Mouse (Mus musculus): ENCODE data around the gene Fnbp1l. TPM values are rescaled to one million over a fixed set of nuclear protein-coding genes. Genes with fewer than 3 reads are reported as not detected.

Fnbp1l gene
- polyA plus RNA-seq, 1 experiment, result not detected

- Histone ChIP-seq H3K9me3 (ENCODE audit: control insufficient read depth, low read length) (no peaks in the 10 kb centered on the region), H3K4me1 (ENCODE audit: control insufficient read depth) (no peaks in the 10 kb centered on the region), H3K36me3 (ENCODE audit: control insufficient read depth) (no peaks in the 10 kb centered on the region), H3K4me3 (replicated peaks) (no peak overlapping the region), H3K27me3 (ENCODE audit: control insufficient read depth) (no peaks in the 10 kb centered on the region)
- no peak for TF ChIP-seq TAL1 (IDR thresholded peaks at IDR 0.05; ENCODE audit: low read length)
- no peak for TF ChIP-seq GATA1 (IDR thresholded peaks at IDR 0.05; ENCODE audit: low read length)
Observed at GRCm38 (mm10) chr3:122586918-122587641, 32.4 kb downstream of the Fnbp1l start.

- no peaks in the 10 kb centered on the region for H3K4me1 ChIP-seq (ENCODE audit: control insufficient read depth)
- TF ChIP-seq GATA1 (IDR thresholded peaks at IDR 0.05; ENCODE audit: low read length) (no peak), TAL1 (IDR thresholded peaks at IDR 0.05; ENCODE audit: low read length) (no peak)
- no peaks in the 10 kb centered on the region for H3K27me3 ChIP-seq (ENCODE audit: control insufficient read depth)
- no peak overlapping the region for H3K4me3 ChIP-seq (replicated peaks)
- H3K9me3 ChIP-seq (ENCODE audit: control insufficient read depth, low read length), result no peaks in the 10 kb centered on the region
- H3K36me3 ChIP-seq (ENCODE audit: control insufficient read depth), result no peaks in the 10 kb centered on the region
Observed at GRCm38 (mm10) chr3:122577360-122577759, 42.2 kb downstream of the Fnbp1l start.

DNA sequence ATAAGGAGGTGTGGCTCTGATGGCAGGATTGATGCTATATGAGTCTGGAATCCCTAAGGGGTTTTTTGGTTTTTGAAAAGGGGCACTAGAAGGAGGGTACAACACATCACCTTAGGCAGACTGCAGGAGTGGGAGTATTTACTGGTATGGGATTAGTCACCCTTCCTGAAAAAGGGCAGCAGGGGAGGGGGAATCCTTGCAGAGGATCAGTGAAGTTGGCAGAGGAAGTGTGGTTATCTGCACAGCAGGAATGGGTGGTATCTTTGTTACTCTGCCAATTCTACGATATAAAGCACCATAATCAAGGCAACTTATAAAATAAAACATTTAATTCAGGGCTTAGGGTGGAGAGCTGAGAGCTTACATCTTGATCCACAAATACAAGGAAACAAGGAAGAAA lies 44.6 kb downstream of the Fnbp1l start:
- Histone ChIP-seq H3K27me3 (ENCODE audit: control insufficient read depth) (no peaks in the 10 kb centered on the region), H3K4me1 (ENCODE audit: control insufficient read depth) (no peaks in the 10 kb centered on the region), H3K9me3 (ENCODE audit: control insufficient read depth, low read length) (no peaks in the 10 kb centered on the region), H3K36me3 (ENCODE audit: control insufficient read depth) (no peaks in the 10 kb centered on the region), H3K4me3 (replicated peaks) (no peak overlapping the region)
- TF ChIP-seq TAL1 (IDR thresholded peaks at IDR 0.05; ENCODE audit: low read length), result no peak
- TF ChIP-seq GATA1 (IDR thresholded peaks at IDR 0.05; ENCODE audit: low read length), result no peak

GRCm38 (mm10) chr3:122573426-122574286 lies 45.9 kb downstream of the Fnbp1l start:
- no peaks in the 10 kb centered on the region for H3K36me3 ChIP-seq (ENCODE audit: control insufficient read depth)
- TF ChIP-seq GATA1 (IDR thresholded peaks at IDR 0.05; ENCODE audit: low read length), result no peak
- no peak for TF ChIP-seq TAL1 (IDR thresholded peaks at IDR 0.05; ENCODE audit: low read length)
- H3K4me1 ChIP-seq (ENCODE audit: control insufficient read depth), result no peaks in the 10 kb centered on the region
- no peaks in the 10 kb centered on the region for H3K27me3 ChIP-seq (ENCODE audit: control insufficient read depth)
- H3K4me3 ChIP-seq (replicated peaks), result no peak overlapping the region
- no peaks in the 10 kb centered on the region for H3K9me3 ChIP-seq (ENCODE audit: control insufficient read depth, low read length)

DNA sequence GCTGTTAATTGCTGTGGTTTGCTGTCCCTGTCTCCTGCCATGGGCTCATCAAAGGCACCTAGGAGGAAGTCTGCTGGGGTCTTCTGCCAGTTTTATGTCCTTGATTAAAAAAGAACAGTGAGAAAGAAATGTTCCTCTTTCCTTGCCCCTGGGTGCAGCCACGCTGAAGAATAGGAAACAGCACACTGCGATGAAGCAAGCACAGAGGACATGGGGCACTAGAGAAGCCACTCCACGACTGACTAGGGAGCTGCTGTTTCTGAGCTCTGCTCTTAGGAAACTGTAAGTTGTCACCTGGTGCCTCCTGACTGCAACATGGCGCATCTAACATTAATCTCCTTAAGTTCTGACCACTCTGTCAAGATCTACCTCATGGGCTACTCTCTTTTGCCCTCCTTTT lies 53.0 kb downstream of the Fnbp1l start:
- TF ChIP-seq TAL1 (IDR thresholded peaks at IDR 0.05; ENCODE audit: low read length) (no peak), GATA1 (IDR thresholded peaks at IDR 0.05; ENCODE audit: low read length) (no peak)
- no peak overlapping the region for H3K4me3 ChIP-seq (replicated peaks)
- H3K9me3 ChIP-seq (ENCODE audit: control insufficient read depth, low read length), result no peaks in the 10 kb centered on the region
- no peaks in the 10 kb centered on the region for H3K27me3 ChIP-seq (ENCODE audit: control insufficient read depth)
- H3K36me3 ChIP-seq (ENCODE audit: control insufficient read depth), result no peaks in the 10 kb centered on the region
- H3K4me1 ChIP-seq (ENCODE audit: control insufficient read depth), result no peaks in the 10 kb centered on the region

GRCm38 (mm10) chr3:122566112-122566511 lies 53.4 kb downstream of the Fnbp1l start:
- no peak for TF ChIP-seq GATA1 (IDR thresholded peaks at IDR 0.05; ENCODE audit: low read length)
- Histone ChIP-seq H3K27me3 (ENCODE audit: control insufficient read depth) (no peaks in the 10 kb centered on the region), H3K9me3 (ENCODE audit: control insufficient read depth, low read length) (no peaks in the 10 kb centered on the region), H3K36me3 (ENCODE audit: control insufficient read depth) (no peaks in the 10 kb centered on the region), H3K4me1 (ENCODE audit: control insufficient read depth) (no peaks in the 10 kb centered on the region), H3K4me3 (replicated peaks) (no peak overlapping the region)

GRCm38 (mm10) chr3:122565285-122565684 lies 54.2 kb downstream of the Fnbp1l start:
- TF ChIP-seq TAL1 (IDR thresholded peaks at IDR 0.05; ENCODE audit: low read length), result no peak
- no peak for TF ChIP-seq GATA1 (IDR thresholded peaks at IDR 0.05; ENCODE audit: low read length)
- Histone ChIP-seq H3K4me1 (ENCODE audit: control insufficient read depth) (no peaks in the 10 kb centered on the region), H3K36me3 (ENCODE audit: control insufficient read depth) (no peaks in the 10 kb centered on the region), H3K9me3 (ENCODE audit: control insufficient read depth, low read length) (no peaks in the 10 kb centered on the region), H3K4me3 (replicated peaks) (no peak overlapping the region), H3K27me3 (ENCODE audit: control insufficient read depth) (no peaks in the 10 kb centered on the region)

- Histone ChIP-seq H3K27me3 (ENCODE audit: control insufficient read depth) (no peaks in the 10 kb centered on the region), H3K36me3 (ENCODE audit: control insufficient read depth) (no peaks in the 10 kb centered on the region), H3K4me1 (ENCODE audit: control insufficient read depth) (no peaks in the 10 kb centered on the region), H3K9me3 (ENCODE audit: control insufficient read depth, low read length) (no peaks in the 10 kb centered on the region), H3K4me3 (replicated peaks) (no peak overlapping the region)
- no peak for TF ChIP-seq GATA1 (IDR thresholded peaks at IDR 0.05; ENCODE audit: low read length)
- TF ChIP-seq TAL1 (IDR thresholded peaks at IDR 0.05; ENCODE audit: low read length), result no peak
Observed at GRCm38 (mm10) chr3:122557766-122558165, 61.7 kb downstream of the Fnbp1l start.

DNA sequence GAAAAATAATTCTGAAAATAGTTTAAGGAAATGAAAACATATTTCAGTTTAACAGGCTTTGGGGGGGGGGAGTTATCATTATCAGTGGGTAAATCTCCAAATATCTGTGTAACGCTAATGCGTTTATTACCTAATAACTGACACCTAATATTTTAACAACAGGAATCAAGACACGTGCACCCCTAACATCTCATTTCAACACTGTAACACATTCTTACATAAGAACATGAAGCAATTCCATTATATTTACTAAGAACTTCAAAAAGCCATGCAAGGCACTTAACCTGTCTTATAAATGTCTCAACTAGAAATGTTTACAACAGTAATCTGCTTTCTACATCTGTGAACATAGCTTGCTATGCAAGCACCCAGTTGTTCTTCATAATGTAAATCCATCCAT lies 68.3 kb downstream of the Fnbp1l start:
- Histone ChIP-seq H3K9me3 (ENCODE audit: control insufficient read depth, low read length) (no peaks in the 10 kb centered on the region), H3K36me3 (ENCODE audit: control insufficient read depth) (no peaks in the 10 kb centered on the region), H3K27me3 (ENCODE audit: control insufficient read depth) (no peaks in the 10 kb centered on the region), H3K4me3 (replicated peaks) (no peak overlapping the region), H3K4me1 (ENCODE audit: control insufficient read depth) (peaks cover 4% of the 10 kb centered on the region)
- TF ChIP-seq GATA1 (IDR thresholded peaks at IDR 0.05; ENCODE audit: low read length) (no peak), TAL1 (IDR thresholded peaks at IDR 0.05; ENCODE audit: low read length) (no peak)
